Mouse (Mus musculus): ENCODE data around the gene Exoc3l4. TPM values are rescaled to one million over a fixed set of nuclear protein-coding genes. Genes with fewer than 3 reads are reported as not detected.
A peak's percentile ranks its signal among the peaks of the same experiment; 100 is the strongest.

Gene Exoc3l4
- 6.3 and 7.3 TPM in 2 replicates for polyA plus RNA-seq (2014; fragmentation: Nextera tagmentation; extraction: Ambion mirVana)

DNA sequence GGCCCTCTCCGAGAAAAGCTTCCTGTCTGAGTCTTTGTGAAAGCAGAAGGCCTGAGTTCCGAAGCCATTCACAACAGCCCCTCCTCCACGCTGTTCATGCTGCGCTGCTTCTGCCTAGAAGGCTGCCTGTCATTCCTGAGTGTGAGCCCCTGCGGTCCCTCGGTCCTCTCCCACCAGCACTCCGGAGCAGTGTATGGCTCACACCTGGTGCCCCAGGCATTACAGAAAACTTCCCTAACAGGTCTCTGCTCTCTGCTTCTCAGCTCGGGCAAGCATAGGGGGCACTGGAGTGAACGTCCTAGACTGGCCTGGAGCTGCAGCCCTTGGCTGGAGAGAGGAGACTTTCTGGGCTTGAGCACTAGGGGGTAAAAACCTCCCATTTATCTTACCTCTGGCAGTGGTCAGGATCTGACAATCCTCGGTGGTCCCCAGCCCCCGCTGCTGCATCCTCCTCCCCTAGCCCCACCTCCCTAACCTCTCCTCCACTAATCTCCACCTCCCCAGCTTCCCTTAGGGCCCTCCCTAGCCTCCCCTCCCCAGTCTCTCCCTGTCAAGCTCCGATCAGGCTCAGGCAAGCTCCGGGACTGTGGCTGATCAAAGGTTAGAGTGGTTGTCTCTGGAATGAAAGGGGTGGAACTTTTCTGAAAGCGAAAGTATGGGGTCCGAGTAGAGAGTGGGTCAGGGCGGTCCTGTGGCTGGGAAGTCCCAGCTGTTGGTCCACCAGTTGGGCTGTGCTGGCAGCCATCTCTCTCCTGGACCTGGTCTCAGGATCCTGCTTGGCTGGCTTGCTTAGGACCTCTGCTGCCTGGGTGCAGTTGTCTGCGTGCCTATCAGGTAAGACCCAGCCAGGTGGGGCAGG is at the start of gene Exoc3l4:
Exoc3l4 (plus strand) TSS at position 97 of the 859 bp plus-strand sequence.
- no peak within 1 kb of the TSS for H3K27ac ChIP-seq (replicated peaks; ENCODE audit: low read depth, low read length)
- 5% methylated on average over 17 of the region's 17 CpGs for WGBS
- no peaks in the 10 kb centered on the region for H3K36me3 ChIP-seq (replicated peaks; ENCODE audit: control insufficient read depth, insufficient read depth, low read depth, low read length)
- H3K4me2 ChIP-seq (ENCODE audit: low read depth, low read length), result peak within 1 kb of the TSS; percentile 40
- peak; percentile 59 for DNase-seq (ENCODE audit: low spot score)
- no peaks in the 10 kb centered on the region for H3K9me3 ChIP-seq (replicated peaks; ENCODE audit: control insufficient read depth, low read length)
- peak; percentile 16; the same call in 1 of the 2 replicates for ATAC-seq (replicated peaks; ENCODE audit: insufficient number of reproducible peaks, low FRiP score, low TSS enrichment, low read depth)
- H3K27me3 ChIP-seq (ENCODE audit: control insufficient read depth, insufficient read depth, low read length), result peaks cover 9% of the 10 kb centered on the region
- H3K4me1 ChIP-seq (ENCODE audit: control insufficient read depth, insufficient read depth, low read length), result peaks cover 6% of the 10 kb centered on the region
- peak within 1 kb of the TSS; percentile 29 for H3K9ac ChIP-seq (replicated peaks; ENCODE audit: low read length)
- H3K4me3 ChIP-seq (ENCODE audit: low read depth, low read length), result peak within 1 kb of the TSS; percentile 15

DNA sequence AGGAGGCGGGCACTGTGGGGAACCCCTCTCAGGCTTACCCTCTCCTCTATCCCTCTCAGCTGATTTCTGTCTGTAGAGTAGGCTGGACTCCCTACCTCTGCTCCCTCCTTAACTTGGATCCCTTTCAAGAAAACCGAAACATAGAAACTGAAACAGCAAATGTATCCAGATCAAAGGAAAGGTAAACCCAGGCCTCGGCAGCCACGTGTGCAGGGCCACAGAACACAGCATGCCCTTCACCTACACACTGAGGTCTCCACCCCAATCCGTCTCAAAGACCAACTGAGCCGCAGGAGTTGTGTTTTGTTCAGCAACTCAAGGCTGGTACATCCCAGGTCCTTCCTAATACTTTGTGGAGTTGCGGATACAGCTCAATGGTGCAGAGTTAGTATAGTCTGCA is 49.8 kb upstream of the Exoc3l4 start:
- Histone ChIP-seq H3K36me3 (replicated peaks; ENCODE audit: control insufficient read depth, insufficient read depth, low read depth, low read length) (no peaks in the 10 kb centered on the region), H3K4me2 (ENCODE audit: low read depth, low read length) (no peak overlapping the region), H3K9ac (replicated peaks; ENCODE audit: low read length) (no peak overlapping the region), H3K4me1 (ENCODE audit: control insufficient read depth, insufficient read depth, low read length) (no peaks in the 10 kb centered on the region), H3K27ac (replicated peaks; ENCODE audit: low read depth, low read length) (no peak overlapping the region), H3K9me3 (replicated peaks; ENCODE audit: control insufficient read depth, low read length) (no peaks in the 10 kb centered on the region), H3K27me3 (ENCODE audit: control insufficient read depth, insufficient read depth, low read length) (no peaks in the 10 kb centered on the region), H3K4me3 (ENCODE audit: low read depth, low read length) (no peak overlapping the region)
- ATAC-seq (replicated peaks; ENCODE audit: insufficient number of reproducible peaks, low FRiP score, low TSS enrichment, low read depth) (no peak), DNase-seq (ENCODE audit: low spot score) (no peak)
- 87% methylated on average over 7 of the region's 7 CpGs for WGBS

DNA sequence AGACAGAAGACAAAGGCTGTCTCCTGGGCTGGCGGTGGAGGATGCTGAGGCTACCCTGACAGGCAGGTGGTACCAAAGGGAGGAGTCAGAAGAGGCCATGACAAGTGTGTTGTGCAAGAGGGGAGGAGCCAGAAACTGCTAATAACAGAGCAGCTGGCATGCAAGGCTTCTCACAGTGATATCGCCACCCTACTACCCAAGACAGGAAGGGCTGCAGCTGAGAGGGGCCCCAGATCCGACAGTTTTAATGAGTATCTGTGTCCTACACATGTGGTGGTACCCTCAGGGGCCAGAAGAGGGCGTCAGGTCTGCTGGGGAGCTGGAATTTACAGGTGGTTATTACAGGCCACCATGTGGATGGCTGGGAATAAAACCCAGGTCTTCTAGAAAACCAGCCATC is 46.6 kb upstream of the Exoc3l4 start:
- H3K27me3 ChIP-seq (ENCODE audit: control insufficient read depth, insufficient read depth, low read length), result no peaks in the 10 kb centered on the region
- H3K4me1 ChIP-seq (ENCODE audit: control insufficient read depth, insufficient read depth, low read length), result no peaks in the 10 kb centered on the region
- DNase-seq (ENCODE audit: low spot score) (no peak), ATAC-seq (replicated peaks; ENCODE audit: insufficient number of reproducible peaks, low FRiP score, low TSS enrichment, low read depth) (no peak)
- 58% methylated on average over 4 of the region's 4 CpGs for WGBS
- no peaks in the 10 kb centered on the region for H3K36me3 ChIP-seq (replicated peaks; ENCODE audit: control insufficient read depth, insufficient read depth, low read depth, low read length)
- no peak overlapping the region for H3K4me3 ChIP-seq (ENCODE audit: low read depth, low read length)
- no peak overlapping the region for H3K4me2 ChIP-seq (ENCODE audit: low read depth, low read length)
- H3K27ac ChIP-seq (replicated peaks; ENCODE audit: low read depth, low read length), result no peak overlapping the region
- H3K9me3 ChIP-seq (replicated peaks; ENCODE audit: control insufficient read depth, low read length), result no peaks in the 10 kb centered on the region
- no peak overlapping the region for H3K9ac ChIP-seq (replicated peaks; ENCODE audit: low read length)

DNA sequence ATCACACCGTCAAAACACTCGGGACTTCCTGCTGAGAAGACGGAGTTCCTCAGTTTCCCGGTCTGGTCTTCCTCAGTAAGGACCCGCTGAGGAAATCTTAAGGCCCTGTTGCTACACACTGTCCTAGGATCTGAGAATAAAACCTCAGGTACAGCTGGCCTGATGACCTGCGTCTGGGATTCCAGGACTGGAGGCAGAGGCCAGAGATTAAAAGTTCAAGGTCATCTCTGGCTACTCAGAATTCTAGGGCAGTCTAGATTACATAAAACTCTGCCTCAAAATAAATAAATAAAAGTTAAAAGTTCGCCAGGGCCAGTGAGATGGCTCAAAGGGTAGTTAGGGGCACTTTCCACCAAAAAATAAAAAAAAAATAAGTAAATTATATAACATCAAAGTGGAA is 44.9 kb upstream of the Exoc3l4 start:
- H3K4me3 ChIP-seq (ENCODE audit: low read depth, low read length), result no peak overlapping the region
- no peaks in the 10 kb centered on the region for H3K36me3 ChIP-seq (replicated peaks; ENCODE audit: control insufficient read depth, insufficient read depth, low read depth, low read length)
- no peak overlapping the region for H3K27ac ChIP-seq (replicated peaks; ENCODE audit: low read depth, low read length)
- no peaks in the 10 kb centered on the region for H3K27me3 ChIP-seq (ENCODE audit: control insufficient read depth, insufficient read depth, low read length)
- no peak overlapping the region for H3K9ac ChIP-seq (replicated peaks; ENCODE audit: low read length)
- 84% methylated on average over 7 of the region's 7 CpGs for WGBS
- 0 out of 2 replicates have a peak, but pooled peaks cover 2% of the 10 kb centered on the region for H3K4me1 ChIP-seq (ENCODE audit: control insufficient read depth, insufficient read depth, low read length)
- no peak overlapping the region for H3K4me2 ChIP-seq (ENCODE audit: low read depth, low read length)
- DNase-seq (ENCODE audit: low spot score) (no peak), ATAC-seq (replicated peaks; ENCODE audit: insufficient number of reproducible peaks, low FRiP score, low TSS enrichment, low read depth) (no peak)
- no peaks in the 10 kb centered on the region for H3K9me3 ChIP-seq (replicated peaks; ENCODE audit: control insufficient read depth, low read length)

DNA sequence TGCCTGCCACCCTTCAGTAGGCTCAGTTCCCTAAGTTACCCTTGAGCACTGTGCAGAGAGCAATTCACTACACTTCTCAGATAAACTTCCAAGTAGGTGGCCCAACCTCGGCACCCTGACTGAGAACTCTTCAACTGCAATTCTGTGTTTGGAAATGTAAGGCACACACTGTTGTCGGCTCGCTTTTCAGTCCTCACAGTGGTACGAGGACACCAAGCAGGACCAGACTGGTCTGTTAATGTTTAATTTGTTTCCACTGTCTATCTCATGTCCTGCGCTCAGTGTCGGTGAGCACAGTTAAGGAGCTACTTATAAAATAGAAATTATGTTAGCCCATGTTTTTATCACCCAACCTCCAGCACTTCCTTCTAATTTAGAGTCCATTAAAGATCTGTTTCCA is 43.4 kb upstream of the Exoc3l4 start:
- no peaks in the 10 kb centered on the region for H3K9me3 ChIP-seq (replicated peaks; ENCODE audit: control insufficient read depth, low read length)
- H3K4me3 ChIP-seq (ENCODE audit: low read depth, low read length), result no peak overlapping the region
- WGBS, result 84% methylated on average over 6 of the region's 6 CpGs
- H3K36me3 ChIP-seq (replicated peaks; ENCODE audit: control insufficient read depth, insufficient read depth, low read depth, low read length), result no peaks in the 10 kb centered on the region
- H3K4me2 ChIP-seq (ENCODE audit: low read depth, low read length), result no peak overlapping the region
- no peak overlapping the region for H3K27ac ChIP-seq (replicated peaks; ENCODE audit: low read depth, low read length)
- 0 out of 2 replicates have a peak, but pooled peaks cover 2% of the 10 kb centered on the region for H3K4me1 ChIP-seq (ENCODE audit: control insufficient read depth, insufficient read depth, low read length)
- no peaks in the 10 kb centered on the region for H3K27me3 ChIP-seq (ENCODE audit: control insufficient read depth, insufficient read depth, low read length)
- DNase-seq (ENCODE audit: low spot score) (no peak), ATAC-seq (replicated peaks; ENCODE audit: insufficient number of reproducible peaks, low FRiP score, low TSS enrichment, low read depth) (no peak)
- no peak overlapping the region for H3K9ac ChIP-seq (replicated peaks; ENCODE audit: low read length)

DNA sequence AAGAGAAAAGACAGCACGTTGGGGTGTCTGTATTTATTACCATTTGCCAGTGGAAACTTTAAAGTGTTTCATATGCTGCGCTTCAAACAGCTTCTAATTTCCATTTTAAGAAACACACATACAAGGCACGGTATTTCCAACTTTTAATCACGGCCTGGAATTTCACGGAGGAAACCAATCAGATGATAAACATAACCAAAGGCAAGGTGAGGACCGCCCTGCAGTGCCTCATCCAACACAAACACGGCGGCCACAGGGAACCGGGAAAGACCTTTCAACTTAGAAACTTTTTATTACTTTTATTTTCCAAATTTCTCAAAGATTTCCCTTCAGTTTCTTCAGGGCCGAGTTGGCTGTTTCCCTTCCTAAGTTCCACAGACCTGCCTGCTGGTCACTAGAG is 42.1 kb upstream of the Exoc3l4 start:
- Histone ChIP-seq H3K27ac (replicated peaks; ENCODE audit: low read depth, low read length) (no peak overlapping the region), H3K27me3 (ENCODE audit: control insufficient read depth, insufficient read depth, low read length) (no peaks in the 10 kb centered on the region), H3K4me1 (ENCODE audit: control insufficient read depth, insufficient read depth, low read length) (0 out of 2 replicates have a peak, but pooled peaks cover 2% of the 10 kb centered on the region), H3K4me3 (ENCODE audit: low read depth, low read length) (no peak overlapping the region), H3K9me3 (replicated peaks; ENCODE audit: control insufficient read depth, low read length) (no peaks in the 10 kb centered on the region), H3K36me3 (replicated peaks; ENCODE audit: control insufficient read depth, insufficient read depth, low read depth, low read length) (no peaks in the 10 kb centered on the region), H3K9ac (replicated peaks; ENCODE audit: low read length) (no peak overlapping the region), H3K4me2 (ENCODE audit: low read depth, low read length) (no peak overlapping the region)
- WGBS, result 84% methylated on average over 10 of the region's 10 CpGs
- ATAC-seq (replicated peaks; ENCODE audit: insufficient number of reproducible peaks, low FRiP score, low TSS enrichment, low read depth) (no peak), DNase-seq (ENCODE audit: low spot score) (no peak)

DNA sequence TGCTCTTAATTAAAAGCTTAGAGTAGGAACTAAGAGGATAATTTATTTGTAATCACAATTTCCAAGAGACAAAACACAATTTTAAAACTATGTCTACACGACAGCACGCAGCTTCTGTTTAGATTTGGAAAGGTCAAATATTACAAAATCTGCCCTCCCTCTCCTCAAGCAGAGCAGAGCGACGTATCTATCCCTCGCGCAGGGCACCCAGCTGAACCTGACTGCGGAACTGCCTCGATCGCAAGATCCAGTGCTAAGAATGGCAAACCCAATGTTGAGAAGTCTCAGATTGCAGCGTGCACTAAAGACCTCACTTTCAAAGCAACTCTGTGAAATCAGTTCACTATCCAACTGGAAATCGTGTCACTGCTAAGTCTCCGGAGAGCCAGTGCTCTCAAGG is 41.3 kb upstream of the Exoc3l4 start:
- peak overlapping the region; percentile 50 for H3K9ac ChIP-seq (replicated peaks; ENCODE audit: low read length)
- no peak for ATAC-seq (replicated peaks; ENCODE audit: insufficient number of reproducible peaks, low FRiP score, low TSS enrichment, low read depth)
- H3K27me3 ChIP-seq (ENCODE audit: control insufficient read depth, insufficient read depth, low read length), result no peaks in the 10 kb centered on the region
- H3K4me3 ChIP-seq (ENCODE audit: low read depth, low read length), result peak overlapping the region; percentile 88
- 0 out of 2 replicates have a peak, but pooled peaks cover 2% of the 10 kb centered on the region for H3K4me1 ChIP-seq (ENCODE audit: control insufficient read depth, insufficient read depth, low read length)
- no peak for DNase-seq (ENCODE audit: low spot score)
- no peaks in the 10 kb centered on the region for H3K36me3 ChIP-seq (replicated peaks; ENCODE audit: control insufficient read depth, insufficient read depth, low read depth, low read length)
- 73% methylated on average over 12 of the region's 12 CpGs for WGBS
- H3K27ac ChIP-seq (replicated peaks; ENCODE audit: low read depth, low read length), result no peak overlapping the region
- H3K4me2 ChIP-seq (ENCODE audit: low read depth, low read length), result peak overlapping the region; percentile 92
- H3K9me3 ChIP-seq (replicated peaks; ENCODE audit: control insufficient read depth, low read length), result no peaks in the 10 kb centered on the region

DNA sequence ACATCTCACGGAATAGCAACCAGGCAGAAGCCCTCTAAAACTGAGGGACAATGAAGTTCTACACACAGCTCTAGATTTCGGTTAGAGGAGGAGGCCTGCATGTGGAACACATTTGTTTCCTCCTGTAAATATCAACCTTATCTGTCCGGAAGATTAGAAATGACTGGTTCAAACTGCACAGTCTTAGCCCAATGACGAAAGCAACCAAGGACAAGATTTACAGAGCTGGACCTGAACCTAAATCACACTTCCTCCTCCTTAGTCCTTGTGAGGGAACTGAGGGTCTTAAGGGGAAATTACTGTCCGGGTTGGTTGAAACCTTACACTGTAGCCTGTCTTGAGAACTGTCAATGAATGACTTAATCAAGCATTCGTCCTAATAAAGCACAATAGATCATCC is 40.8 kb upstream of the Exoc3l4 start:
- Histone ChIP-seq H3K36me3 (replicated peaks; ENCODE audit: control insufficient read depth, insufficient read depth, low read depth, low read length) (no peaks in the 10 kb centered on the region), H3K27me3 (ENCODE audit: control insufficient read depth, insufficient read depth, low read length) (no peaks in the 10 kb centered on the region), H3K4me1 (ENCODE audit: control insufficient read depth, insufficient read depth, low read length) (0 out of 2 replicates have a peak, but pooled peaks cover 2% of the 10 kb centered on the region), H3K27ac (replicated peaks; ENCODE audit: low read depth, low read length) (no peak overlapping the region), H3K4me2 (ENCODE audit: low read depth, low read length) (peak overlapping the region; percentile 92), H3K9ac (replicated peaks; ENCODE audit: low read length) (peak overlapping the region; percentile 50), H3K9me3 (replicated peaks; ENCODE audit: control insufficient read depth, low read length) (no peaks in the 10 kb centered on the region), H3K4me3 (ENCODE audit: low read depth, low read length) (peak overlapping the region; percentile 88)
- DNase-seq (ENCODE audit: low spot score), result no peak
- no peak for ATAC-seq (replicated peaks; ENCODE audit: insufficient number of reproducible peaks, low FRiP score, low TSS enrichment, low read depth)
- WGBS, result 39% methylated on average over 6 of the region's 6 CpGs
